Mouse (Mus musculus) megakaryocyte, embryonic 14.5 days (primary cell): ENCODE results near the gene Polr1d.

Source experiments
- FLI1 ChIP-seq: IDR thresholded peaks from 2 replicates; pipeline ENCODE4 v1.6.1; 2012; ENCODE audit warnings: low read length, inconsistent platforms, mixed read lengths
- GATA1 ChIP-seq: IDR thresholded peaks from 3 replicates; pipeline ENCODE4 v1.6.1; 2012; ENCODE audit warnings: mixed read lengths, low read length, inconsistent platforms, borderline replicate concordance

DNA sequence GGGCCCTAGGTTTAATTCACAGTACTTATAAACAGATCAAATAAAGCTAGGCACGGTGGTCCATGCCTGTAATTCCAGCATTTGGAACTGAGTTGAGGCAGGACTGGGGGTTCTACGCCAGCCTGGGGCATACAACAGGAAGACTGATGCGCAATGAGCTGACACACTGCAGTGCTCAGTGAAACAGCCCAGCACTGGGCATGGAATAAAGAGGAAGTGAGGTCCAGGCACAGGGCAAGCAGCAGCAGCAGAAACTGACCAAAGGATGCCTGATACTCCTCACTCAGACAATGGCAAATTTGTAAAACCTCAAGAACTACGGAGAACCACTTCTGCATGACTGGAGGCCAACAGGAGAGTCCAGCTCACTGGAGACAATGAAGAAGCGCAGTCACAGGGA is 37.5 kb upstream of the Polr1d start:
- TF ChIP-seq GATA1 = no peak
- TF ChIP-seq FLI1 = no peak
